Mouse (Mus musculus) heart, adult 2 months (tissue): ENCODE data around the gene Hps5.

Experiments
- CTCF ChIP-seq: fragments of 200-600 bp; IDR thresholded peaks from 2 replicates; pipeline ENCODE4 v1.8.1; 2022; ENCODE audit warnings: antibody characterized with exemption, mild to moderate bottlenecking, moderate library complexity
- EP300 ChIP-seq: fragments of 200-500 bp; IDR thresholded peaks from 2 replicates; pipeline ENCODE4 v1.6.1; 2011; ENCODE audit warnings: low read depth, low read length, control low read depth; ENCODE audit not compliant: insufficient read depth
- POLR2A ChIP-seq: fragments of 200-500 bp; IDR thresholded peaks from 2 replicates; pipeline ENCODE4 v1.6.1; 2011; ENCODE audit warnings: mild to moderate bottlenecking, low read depth, low read length, control low read depth; ENCODE audit not compliant: insufficient read depth

- no peak for TF ChIP-seq CTCF
- no peak for TF ChIP-seq POLR2A
- no peak for TF ChIP-seq EP300
These were observed 35.8 kb upstream of the Hps5 start for GRCm38 (mm10) chr7:46831693-46832092.
